Mouse (Mus musculus): Measurements from ENCODE around the gene Pald1. TPM values are rescaled to one million over a fixed set of nuclear protein-coding genes. Genes with fewer than 3 reads are reported as not detected.

Pald1 gene
- total RNA-seq (2023) = 1 to 10 TPM in 1 of 2 experiments, under 1 TPM in 1; 0.48 to 1.3 TPM

GRCm38 (mm10) chr10:61383021-61383714 lies at the start of gene Pald1:
TSS of gene Pald1 (minus strand) at chr10:61383530.

GRCm38 (mm10) chr10:61417672-61418071 lies 34.3 kb upstream of the Pald1 start, which contains the start of gene Nodal:
TSS of gene Nodal (plus strand) at chr10:61417972.

GRCm38 (mm10) chr10:61297477-61297876 lies 85.9 kb downstream of the Pald1 start, which contains the start of gene Prf1:
TSS of gene Prf1 (plus strand) at chr10:61297833.

GRCm38 (mm10) chr10:61273081-61273843 lies 110.1 kb downstream of the Pald1 start, which contains the start of gene Adamts14:
TSS of gene Adamts14 (minus strand) at chr10:61273438.

Other genes starting within 250 kb of the Pald1 start
- 10 to 100 TPM; 81.9 to 98.9 TPM for gene Sgpl1, start 235.8 kb downstream of the Pald1 start, total RNA-seq (2023)
- gene Tbata, start 211.6 kb downstream of the Pald1 start, total RNA-seq (2023) = not detected
- gene Adamts14, start 110.1 kb downstream of the Pald1 start, total RNA-seq (2023) = under 1 TPM in 1 of 2 experiments, not detected in 1; 0.11 TPM
- gene Prf1, start 85.7 kb downstream of the Pald1 start, total RNA-seq (2023) = under 1 TPM in 1 of 2 experiments, not detected in 1; 0.22 TPM
- gene Nodal, start 34.4 kb upstream of the Pald1 start, total RNA-seq (2023) = not detected
- gene Eif4ebp2, start 69.1 kb upstream of the Pald1 start, total RNA-seq (2023) = 100 to 1,000 TPM; 121 to 131 TPM
- 10 to 100 TPM in 1 of 2 experiments, 1 to 10 TPM in 1; 9.6 to 10.6 TPM for gene Lrrc20, start 92.3 kb upstream of the Pald1 start, total RNA-seq (2023)
- gene Npffr1, start 212.0 kb upstream of the Pald1 start, total RNA-seq (2023) = not detected

All from neutrophil, adult 83 days (primary cell).